Mouse (Mus musculus): ENCODE measurements around the gene Ccdc127.

DNA sequence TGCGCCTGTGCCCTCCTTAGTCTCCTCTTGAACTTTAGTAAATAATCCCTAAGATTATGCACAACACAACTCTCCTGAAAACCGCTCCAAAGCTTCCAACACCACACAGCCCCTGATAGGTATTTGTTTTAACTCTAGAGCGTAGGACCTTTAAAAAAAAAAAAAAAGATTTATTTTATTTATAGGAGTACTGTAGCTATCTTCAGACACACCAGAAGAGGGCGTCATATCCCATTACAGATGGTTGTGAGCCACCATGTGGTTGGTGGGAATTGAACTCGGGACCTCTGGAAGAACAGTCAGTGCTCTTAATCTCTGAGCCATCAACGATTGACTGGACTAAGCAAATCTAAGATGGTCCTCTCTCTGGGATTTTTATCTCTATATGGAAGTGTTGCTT, 39.6 kb downstream of the Ccdc127 start:
- TF ChIP-seq FLI1 (IDR thresholded peaks at IDR 0.05; ENCODE audit: low read length) (no peak), GATA1 (IDR thresholded peaks at IDR 0.05; ENCODE audit: borderline replicate concordance, low read length) (no peak)

All from megakaryocyte, embryonic 14.5 days (primary cell).